Mouse (Mus musculus) myocyte (in vitro differentiated cells): ENCODE data around the gene Bbs2. TPM values are rescaled to one million over a fixed set of nuclear protein-coding genes. Genes with fewer than 3 reads are reported as not detected.

Experiments
- H3K27me3 ChIP-seq: one replicate; pipeline ENCODE4 v1.6.1; 2011; ENCODE audit not compliant: control insufficient read depth, insufficient read depth, insufficient read length
- H3K36me3 ChIP-seq: one replicate; pipeline ENCODE4 v1.6.1; 2011; ENCODE audit not compliant: control insufficient read depth, insufficient read depth
- H3K4me2 ChIP-seq: one replicate; pipeline ENCODE4 v1.6.1; 2011; ENCODE audit warnings: low read depth, control low read depth
- H3K4me3 ChIP-seq: one replicate; pipeline ENCODE4 v1.5.1; 2011; ENCODE audit warnings: mild to moderate bottlenecking, control low read depth, moderate library complexity
- H3K79me2 ChIP-seq: one replicate; pipeline ENCODE4 v1.6.1; 2011; ENCODE audit not compliant: control insufficient read depth, insufficient read depth
- H3ac ChIP-seq: one replicate; pipeline ENCODE4 v1.6.1; 2011; ENCODE audit not compliant: control insufficient read depth, insufficient read length
- CEBPB ChIP-seq: IDR thresholded peaks from 2 replicates; pipeline ENCODE4 v1.6.1; 2011; ENCODE audit warnings: mild to moderate bottlenecking, moderate library complexity; ENCODE audit not compliant: poor library complexity, insufficient read depth, severe bottlenecking
- E2F4 ChIP-seq: IDR thresholded peaks from one replicate; pipeline ENCODE4 v1.6.1; 2011; ENCODE audit warnings: mild to moderate bottlenecking, control low read depth, moderate library complexity; ENCODE audit not compliant: insufficient read depth
- MAX ChIP-seq: IDR thresholded peaks from one replicate; pipeline ENCODE4 v1.6.1; 2011; ENCODE audit warnings: low read depth, mild to moderate bottlenecking, control low read depth
- MYOD1 ChIP-seq, 3 experiments: IDR thresholded peaks; one replicate each; pipeline ENCODE4 v1.6.1; 2011; ENCODE audit warnings: control low read depth in 2 of 3, low read depth in 2 of 3, mild to moderate bottlenecking in 2 of 3, moderate library complexity in 1 of 3; ENCODE audit not compliant: insufficient read length in 2 of 3, control insufficient read depth in 1 of 3
- MYOG ChIP-seq, 3 experiments: IDR thresholded peaks; one replicate each; pipeline ENCODE4 v1.6.1; 2011; ENCODE audit warnings: control low read depth in 2 of 3, low read depth in 2 of 3, mild to moderate bottlenecking in 2 of 3; ENCODE audit not compliant: insufficient read length in 2 of 3, control insufficient read depth in 1 of 3, insufficient read depth in 1 of 3
- POLR2A ChIP-seq: IDR thresholded peaks from one replicate; pipeline ENCODE4 v1.6.1; 2011; ENCODE audit warnings: low read depth, mild to moderate bottlenecking, control low read depth, moderate library complexity; ENCODE audit not compliant: insufficient read length
- POLR2AphosphoS2 ChIP-seq: IDR thresholded peaks from one replicate; pipeline ENCODE4 v1.6.1; 2011; ENCODE audit warnings: low read depth, control low read depth; ENCODE audit not compliant: insufficient read length
- REST ChIP-seq: IDR thresholded peaks from one replicate; pipeline ENCODE4 v1.6.1; 2011; ENCODE audit warnings: mild to moderate bottlenecking, control low read depth, moderate library complexity; ENCODE audit not compliant: insufficient read depth, insufficient read length
- SRF ChIP-seq: IDR thresholded peaks from one replicate; pipeline ENCODE4 v1.6.1; 2011; ENCODE audit warnings: low read depth; ENCODE audit not compliant: control insufficient read depth, insufficient read length
- TCF12 ChIP-seq: IDR thresholded peaks from one replicate; pipeline ENCODE4 v1.6.1; 2011; ENCODE audit warnings: mild to moderate bottlenecking, control low read depth; ENCODE audit not compliant: poor library complexity, insufficient read depth, severe bottlenecking
- TCF3 ChIP-seq: IDR thresholded peaks from one replicate; pipeline ENCODE4 v1.6.1; 2011; ENCODE audit warnings: low read depth, control low read depth; ENCODE audit not compliant: insufficient read length
- USF1 ChIP-seq: IDR thresholded peaks from one replicate; pipeline ENCODE4 v1.6.1; 2011; ENCODE audit warnings: low read depth, mild to moderate bottlenecking, control low read depth, moderate library complexity
- polyA plus RNA-seq: library from polyadenylated mRNA; unstranded; fragments of >200 nt; fragmentation: generic; extraction: Trizol; gene quantifications from one replicate; pipeline ENCODE4 v1.2.1, GENCODE M21; 2012; ENCODE audit warnings: missing spikeins

Bbs2 gene
- polyA plus RNA-seq, 1 experiment, result 11.2 TPM

DNA sequence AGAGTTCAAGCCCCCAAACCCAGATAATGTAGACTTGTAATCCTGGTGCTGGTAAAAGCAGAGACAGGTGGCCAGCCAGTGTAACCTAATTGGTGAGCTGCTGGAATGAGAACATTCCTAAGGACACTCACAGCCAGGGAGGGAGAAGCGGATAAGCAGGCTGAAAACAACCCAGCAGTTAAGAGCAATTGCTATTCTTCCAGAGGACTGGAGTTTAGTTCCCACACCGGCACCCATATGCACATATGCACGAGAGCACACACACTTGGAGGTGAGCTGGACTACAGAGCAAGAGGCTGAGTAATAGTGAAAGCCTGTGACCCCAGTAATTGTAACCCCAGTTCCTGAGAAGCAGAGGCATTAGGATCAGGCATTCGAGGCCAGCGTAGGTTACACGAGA, 74.8 kb downstream of the Bbs2 start:
- no peak overlapping the region for H3ac ChIP-seq
- no peaks in the 10 kb centered on the region for H3K27me3 ChIP-seq
- H3K79me2 ChIP-seq, result no peaks in the 10 kb centered on the region
- no peak overlapping the region for H3K4me3 ChIP-seq
- no peak for TF ChIP-seq POLR2AphosphoS2
- no peak for TF ChIP-seq MYOG (IDR thresholded peaks at IDR 0.05; ENCODE audit: control insufficient read depth in 1 of 3, insufficient read depth in 1 of 3, insufficient read length in 2 of 3, low read depth in 2 of 3)
- TF ChIP-seq E2F4, result no peak
- TF ChIP-seq TCF3, result no peak
- TF ChIP-seq SRF, result no peak
- no peak for TF ChIP-seq CEBPB
- TF ChIP-seq MAX, result no peak
- no peak for TF ChIP-seq POLR2A
- no peak for TF ChIP-seq TCF12
- no peak for TF ChIP-seq MYOD1 (IDR thresholded peaks at IDR 0.05; ENCODE audit: control insufficient read depth in 1 of 3, insufficient read length in 2 of 3, low read depth in 2 of 3)
- no peak for TF ChIP-seq REST
- no peak for TF ChIP-seq USF1
- no peak overlapping the region for H3K4me2 ChIP-seq
- H3K36me3 ChIP-seq, result peaks cover 63% of the 10 kb centered on the region

Other genes with a start within 250 kb of the Bbs2 start
- 111 TPM for gene Amfr, start 86.1 kb downstream of the Bbs2 start, polyA plus RNA-seq
- 88.6 TPM for gene Nudt21, start 61.9 kb downstream of the Bbs2 start, polyA plus RNA-seq
- gene Ogfod1, start 61.7 kb downstream of the Bbs2 start, polyA plus RNA-seq, result 15.6 TPM
- not detected for gene Mt4, start 38.3 kb upstream of the Bbs2 start, polyA plus RNA-seq
- 0.32 TPM for gene Mt3, start 53.7 kb upstream of the Bbs2 start, polyA plus RNA-seq
- gene Mt2, start 73.7 kb upstream of the Bbs2 start, polyA plus RNA-seq, result 699 TPM
- gene Mt1, start 80.2 kb upstream of the Bbs2 start, polyA plus RNA-seq, result 1,165 TPM
- gene Nup93, start 115.6 kb upstream of the Bbs2 start, polyA plus RNA-seq, result 38.1 TPM
- 0.04 TPM for gene Slc12a3, start 230.3 kb upstream of the Bbs2 start, polyA plus RNA-seq